Mouse (Mus musculus) MEL-GATA-1-ER (cell line): ENCODE results near the gene Atad1.
A peak's percentile ranks its signal among the peaks of the same experiment; 100 is the strongest.
"Not testable (repeated sequence)": the region's sequence is repeated elsewhere in the genome, so short reads cannot be mapped to it uniquely, and the experiment has no call there.

Experiments used
- DNase-seq: peaks from one replicate; pipeline ENCODE4 v3.0.0-alpha.2; 2012; ENCODE audit warnings: low read depth; ENCODE audit errors: extremely low read depth

The Atad1 gene

GRCm38 (mm10) chr19:32680894-32681293, 58.7 kb downstream of the Atad1 start:
- no peak for DNase-seq

- no peak for DNase-seq
These were observed 63.8 kb downstream of the Atad1 start for GRCm38 (mm10) chr19:32675766-32676165.

- not testable (repeated sequence) for DNase-seq
These were observed 71.8 kb downstream of the Atad1 start for GRCm38 (mm10) chr19:32667830-32668229.

- no peak for DNase-seq
These were observed 74.3 kb downstream of the Atad1 start for GRCm38 (mm10) chr19:32665243-32665642.

GRCm38 (mm10) chr19:32662936-32663335, 76.7 kb downstream of the Atad1 start:
- DNase-seq: no peak

GRCm38 (mm10) chr19:32659346-32659745, 80.2 kb downstream of the Atad1 start:
- DNase-seq: no peak

GRCm38 (mm10) chr19:32653630-32654362, 85.8 kb downstream of the Atad1 start:
- peak; percentile 40 for DNase-seq

GRCm38 (mm10) chr19:32653122-32653521, 86.5 kb downstream of the Atad1 start:
- DNase-seq: no peak

- DNase-seq: no peak
These were observed 88.5 kb downstream of the Atad1 start for GRCm38 (mm10) chr19:32651046-32651445.

GRCm38 (mm10) chr19:32648019-32648571, 91.5 kb downstream of the Atad1 start:
- no peak for DNase-seq

- no peak for DNase-seq
These were observed 93.2 kb downstream of the Atad1 start for GRCm38 (mm10) chr19:32646382-32646781.

- DNase-seq: no peak
These were observed 93.6 kb downstream of the Atad1 start for GRCm38 (mm10) chr19:32645939-32646338.

- DNase-seq: no peak
These were observed 95.9 kb downstream of the Atad1 start for GRCm38 (mm10) chr19:32643642-32644041.

- DNase-seq: no peak
These were observed 97.6 kb downstream of the Atad1 start for GRCm38 (mm10) chr19:32641995-32642394.

GRCm38 (mm10) chr19:32641535-32641934, 98.1 kb downstream of the Atad1 start:
- no peak for DNase-seq

GRCm38 (mm10) chr19:32638276-32638903, 101.2 kb downstream of the Atad1 start:
- DNase-seq: peak; percentile 49

GRCm38 (mm10) chr19:32637357-32638275, 102.0 kb downstream of the Atad1 start:
- DNase-seq: no peak

GRCm38 (mm10) chr19:32634916-32635315, 104.7 kb downstream of the Atad1 start:
- DNase-seq: no peak

- DNase-seq: no peak
These were observed 110.9 kb downstream of the Atad1 start for GRCm38 (mm10) chr19:32628572-32629132.

GRCm38 (mm10) chr19:32627631-32628030, 112.0 kb downstream of the Atad1 start:
- no peak for DNase-seq

GRCm38 (mm10) chr19:32626768-32627331, 112.7 kb downstream of the Atad1 start:
- DNase-seq: no peak
